Mouse (Mus musculus): ENCODE measurements around the gene Clstn2.

DNA sequence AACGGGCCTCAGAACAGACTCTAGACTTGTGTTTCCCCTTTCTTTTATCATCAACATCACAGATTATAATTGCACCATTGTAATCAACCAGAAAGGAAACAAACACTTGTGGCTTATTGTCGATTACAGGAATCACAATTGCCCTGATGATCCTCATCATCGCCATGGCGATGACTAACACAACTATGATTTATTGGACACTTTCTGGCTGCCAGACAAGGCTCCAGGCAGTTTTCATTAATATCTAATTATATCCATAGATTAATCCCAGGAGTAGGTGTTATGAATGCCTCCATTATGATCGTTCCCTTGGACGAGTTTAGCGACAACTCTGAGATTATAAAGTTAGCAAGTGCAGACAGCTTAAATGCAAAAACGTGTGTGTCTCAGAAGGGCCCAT is 239.3 kb downstream of the Clstn2 start:
- no peak for TF ChIP-seq CTCF (IDR thresholded peaks at IDR 0.05; ENCODE audit: low read depth, low read length)
- no peak for TF ChIP-seq POLR2A (IDR thresholded peaks at IDR 0.05; ENCODE audit: borderline replicate concordance, low read depth, low read length)
